ENCODE assay signal across 8 mouse cellular contexts in genomic region chr15:101230995-101231647, GRCm38 (mm10). TPM values are rescaled to one million over a fixed set of nuclear protein-coding genes. Genes with fewer than 3 reads are reported as not detected.
DNase-seq lines count a peak whose midpoint lies in the region; ATAC-seq and TF ChIP-seq lines count a peak whose summit lies in the region.

No protein-coding gene starts in this region.

- peaks cover 12% of the 10 kb centered on the region for H3K36me3 ChIP-seq in ES-Bruce4 (ENCODE audit: control insufficient read depth, insufficient read depth, low read length, poor library complexity, severe bottlenecking)
- H3K36me3 ChIP-seq in forebrain, embryonic 15.5 days, result 0 out of 2 replicates have a peak, but pooled peaks cover 3% of the 10 kb centered on the region
- H3K36me3 ChIP-seq in kidney, embryonic 15.5 days, result peaks cover 28% of the 10 kb centered on the region
- H3K36me3 ChIP-seq in midbrain, embryonic 10.5 days, result peaks cover 42% of the 10 kb centered on the region

- TF ChIP-seq CTCF in ES-Bruce4 (IDR thresholded peaks at IDR 0.05; ENCODE audit: low read depth, low read length), result peak; percentile 58

- intact Hi-C loops in left cerebral cortex, postnatal 25 days (cut with DNase I), result loop anchor here (10.0 kb wide), 1 partner anchor 754 kb away; no protein-coding TSS in a partner anchor

- H3K4me2 ChIP-seq in forebrain, embryonic 15.5 days (replicated peaks), result no peak overlapping the region
- H3K4me2 ChIP-seq in kidney, embryonic 15.5 days, result peak overlapping the region; percentile 62

- no peaks in the 10 kb centered on the region for H3K9me3 ChIP-seq in ES-Bruce4 (replicated peaks; ENCODE audit: control insufficient read depth, insufficient read depth, low read length, poor library complexity, severe bottlenecking)
- no peaks in the 10 kb centered on the region for H3K9me3 ChIP-seq in forebrain, embryonic 15.5 days
- no peaks in the 10 kb centered on the region for H3K9me3 ChIP-seq in kidney, embryonic 15.5 days (replicated peaks)
- H3K9me3 ChIP-seq in midbrain, embryonic 10.5 days (replicated peaks), result peaks cover 6% of the 10 kb centered on the region

- WGBS in forebrain, embryonic 15.5 days, result 84% methylated on average over 23 of the region's 23 CpGs
- 72% methylated on average over 23 of the region's 23 CpGs for WGBS in kidney, embryonic 15.5 days
- 74% methylated on average over 23 of the region's 23 CpGs for WGBS in midbrain, embryonic 10.5 days

- H3K4me3 ChIP-seq in ES-Bruce4 (ENCODE audit: low read depth, low read length), result peak overlapping the region; percentile 41
- H3K4me3 ChIP-seq in forebrain, embryonic 15.5 days, result 0 out of 2 replicates have a peak overlapping the region, but pooled peaks have one; percentile 8
- H3K4me3 ChIP-seq in kidney, embryonic 15.5 days (replicated peaks), result peak overlapping the region; percentile 32
- peak overlapping the region; percentile 32 for H3K4me3 ChIP-seq in midbrain, embryonic 10.5 days

- H3K9ac ChIP-seq in ES-Bruce4 (ENCODE audit: low read depth, poor library complexity, severe bottlenecking), result peak overlapping the region; percentile 82
- no peak overlapping the region for H3K9ac ChIP-seq in forebrain, embryonic 15.5 days (replicated peaks)
- peak overlapping the region; percentile 35; the same call in 1 of the 2 replicates for H3K9ac ChIP-seq in kidney, embryonic 15.5 days

- peak; percentile 52 for DNase-seq in adrenal gland, postnatal 10 days
- DNase-seq in adrenal gland, adult 8-10 months, result no peak
- DNase-seq in midbrain, embryonic 10.5 days (ENCODE audit: low spot score), result no peak
- DNase-seq in left cerebral cortex, postnatal 25 days (ENCODE audit: low spot score in 2 of 2), result no peak
- DNase-seq in frontal cortex, postnatal 36 days (ENCODE audit: low spot score in 2 of 2), result no peak

- peak overlapping the region; percentile 10 for H3K27ac ChIP-seq in ES-Bruce4 (ENCODE audit: insufficient read depth, low read length)
- H3K27ac ChIP-seq in forebrain, embryonic 15.5 days (replicated peaks), result no peak overlapping the region
- H3K27ac ChIP-seq in kidney, embryonic 15.5 days, result no peak overlapping the region
- peak overlapping the region; percentile 17; the same call in 1 of the 2 replicates for H3K27ac ChIP-seq in midbrain, embryonic 10.5 days (replicated peaks)

- no peaks in the 10 kb centered on the region for H3K27me3 ChIP-seq in ES-Bruce4 (ENCODE audit: control insufficient read depth, insufficient read depth, low read length, poor library complexity, severe bottlenecking)
- H3K27me3 ChIP-seq in forebrain, embryonic 15.5 days, result no peaks in the 10 kb centered on the region
- 0 out of 2 replicates have a peak, but pooled peaks cover 2% of the 10 kb centered on the region for H3K27me3 ChIP-seq in kidney, embryonic 15.5 days
- H3K27me3 ChIP-seq in midbrain, embryonic 10.5 days (ENCODE audit: low read depth, poor library complexity, severe bottlenecking), result peaks cover 50% of the 10 kb centered on the region

- no peak for ATAC-seq in forebrain, embryonic 15.5 days (replicated peaks)
- no peak for ATAC-seq in kidney, embryonic 15.5 days (replicated peaks; ENCODE audit: low FRiP score)

- TF ChIP-seq POLR2A in ES-Bruce4 (IDR thresholded peaks at IDR 0.05; ENCODE audit: insufficient read depth, low read length), result no peak

- TF ChIP-seq EP300 in ES-Bruce4 (IDR thresholded peaks at IDR 0.05; ENCODE audit: insufficient read depth, low read depth, low read length), result no peak

- peaks cover 15% of the 10 kb centered on the region for H3K4me1 ChIP-seq in ES-Bruce4 (ENCODE audit: control insufficient read depth, insufficient read depth, low read length)
- H3K4me1 ChIP-seq in forebrain, embryonic 15.5 days, result peaks cover 14% of the 10 kb centered on the region; the same call in 1 of the 2 replicates
- H3K4me1 ChIP-seq in kidney, embryonic 15.5 days, result peaks cover 59% of the 10 kb centered on the region
- H3K4me1 ChIP-seq in midbrain, embryonic 10.5 days, result peaks cover 56% of the 10 kb centered on the region

RNA-seq across cellular contexts. Expression of gene Grasp, which starts 7.1 kb away (rescaled TPM):
- total RNA-seq in adrenal gland, postnatal 10 days (2021), result 10 to 100 TPM; 16.4 to 24.0 TPM
- 10 to 100 TPM in 3 of 4 experiments, 1 to 10 TPM in 1; 8.8 to 19.6 (median 17.1) TPM for total RNA-seq in adrenal gland, adult 8-10 months (2022)
- 8.6 and 9.6 TPM in 2 replicates for polyA plus RNA-seq in ES-Bruce4 (2011; ENCODE audit: insufficient read depth, insufficient read length, low read depth, missing spikeins)
- 1.3 and 1.7 TPM in 2 replicates for polyA plus RNA-seq in forebrain, embryonic 15.5 days (2015; fragmentation: Nextera tagmentation; extraction: Ambion mirVana)
- 4.7 TPM in 2 replicates for polyA plus RNA-seq in kidney, embryonic 15.5 days (2015; fragmentation: Nextera tagmentation; extraction: Ambion mirVana)
- polyA plus RNA-seq in midbrain, embryonic 10.5 days (2016; fragmentation: Nextera tagmentation; extraction: Ambion mirVana), result 3.2 and 4.2 TPM in 2 replicates
- total RNA-seq in left cerebral cortex, postnatal 25 days (2021), result 10 to 100 TPM; 84.2 to 95.8 TPM

RNA-seq across cellular contexts. Expression of gene Nr4a1, which starts 22.9 kb away (rescaled TPM):
- 100 to 1,000 TPM in 1 of 2 experiments, 10 to 100 TPM in 1; 95.8 to 589 TPM for total RNA-seq in adrenal gland, postnatal 10 days (2021)
- total RNA-seq in adrenal gland, adult 8-10 months (2022), result 100 to 1,000 TPM in 2 of 4 experiments, 10 to 100 TPM in 2; 42.9 to 895 (median 124) TPM
- 29.4 and 31.9 TPM in 2 replicates for polyA plus RNA-seq in ES-Bruce4 (2011; ENCODE audit: insufficient read depth, insufficient read length, low read depth, missing spikeins)
- polyA plus RNA-seq in forebrain, embryonic 15.5 days (2015; fragmentation: Nextera tagmentation; extraction: Ambion mirVana), result 3.7 and 4.3 TPM in 2 replicates
- 9.8 and 10.0 TPM in 2 replicates for polyA plus RNA-seq in kidney, embryonic 15.5 days (2015; fragmentation: Nextera tagmentation; extraction: Ambion mirVana)
- polyA plus RNA-seq in midbrain, embryonic 10.5 days (2016; fragmentation: Nextera tagmentation; extraction: Ambion mirVana), result 2.8 and 2.9 TPM in 2 replicates
- 100 to 1,000 TPM; 111 to 133 TPM for total RNA-seq in left cerebral cortex, postnatal 25 days (2021)

RNA-seq across cellular contexts. Expression of gene Atg101, which starts 53.0 kb away (rescaled TPM):
- total RNA-seq in adrenal gland, postnatal 10 days (2021), result 100 to 1,000 TPM in 1 of 2 experiments, 10 to 100 TPM in 1; 36.6 to 103 TPM
- 10 to 100 TPM; 31.4 to 48.9 (median 37.0) TPM for total RNA-seq in adrenal gland, adult 8-10 months (2022)
- polyA plus RNA-seq in ES-Bruce4 (2011; ENCODE audit: insufficient read depth, insufficient read length, low read depth, missing spikeins), result 37.6 and 39.1 TPM in 2 replicates
- 86.4 and 86.8 TPM in 2 replicates for polyA plus RNA-seq in forebrain, embryonic 15.5 days (2015; fragmentation: Nextera tagmentation; extraction: Ambion mirVana)
- 75.0 and 80.1 TPM in 2 replicates for polyA plus RNA-seq in kidney, embryonic 15.5 days (2015; fragmentation: Nextera tagmentation; extraction: Ambion mirVana)
- polyA plus RNA-seq in midbrain, embryonic 10.5 days (2016; fragmentation: Nextera tagmentation; extraction: Ambion mirVana), result 80.8 TPM in 2 replicates
- total RNA-seq in left cerebral cortex, postnatal 25 days (2021), result 10 to 100 TPM; 40.3 to 43.6 TPM

RNA-seq across cellular contexts. Expression of gene Acvr1b, which starts 57.3 kb away (rescaled TPM):
- 10 to 100 TPM; 10.8 to 13.4 TPM for total RNA-seq in adrenal gland, postnatal 10 days (2021)
- total RNA-seq in adrenal gland, adult 8-10 months (2022), result 10 to 100 TPM in 3 of 4 experiments, 1 to 10 TPM in 1; 8.6 to 15.4 (median 12.1) TPM
- 27.7 and 27.8 TPM in 2 replicates for polyA plus RNA-seq in ES-Bruce4 (2011; ENCODE audit: insufficient read depth, insufficient read length, low read depth, missing spikeins)
- 22.6 and 22.8 TPM in 2 replicates for polyA plus RNA-seq in forebrain, embryonic 15.5 days (2015; fragmentation: Nextera tagmentation; extraction: Ambion mirVana)
- polyA plus RNA-seq in kidney, embryonic 15.5 days (2015; fragmentation: Nextera tagmentation; extraction: Ambion mirVana), result 6.2 and 6.4 TPM in 2 replicates
- 5.4 and 7.0 TPM in 2 replicates for polyA plus RNA-seq in midbrain, embryonic 10.5 days (2016; fragmentation: Nextera tagmentation; extraction: Ambion mirVana)
- total RNA-seq in left cerebral cortex, postnatal 25 days (2021), result 100 to 1,000 TPM; 109 to 112 TPM

Comparison
In these comparisons a context has a peak if more than half of its experiments do, and no peak if none do; other contexts are left out.
1. H3K27ac ChIP-seq: peak in ES-Bruce4 (single experiment) and midbrain, embryonic 10.5 days (single experiment); none in forebrain, embryonic 15.5 days (single experiment) and kidney, embryonic 15.5 days (single experiment).
2. Peak in every context shown above with its lines, with median percentiles within 50 percentile points of each other: H3K4me3 ChIP-seq.